Mouse (Mus musculus): Measurements from ENCODE around the gene Gfra1.

DNA sequence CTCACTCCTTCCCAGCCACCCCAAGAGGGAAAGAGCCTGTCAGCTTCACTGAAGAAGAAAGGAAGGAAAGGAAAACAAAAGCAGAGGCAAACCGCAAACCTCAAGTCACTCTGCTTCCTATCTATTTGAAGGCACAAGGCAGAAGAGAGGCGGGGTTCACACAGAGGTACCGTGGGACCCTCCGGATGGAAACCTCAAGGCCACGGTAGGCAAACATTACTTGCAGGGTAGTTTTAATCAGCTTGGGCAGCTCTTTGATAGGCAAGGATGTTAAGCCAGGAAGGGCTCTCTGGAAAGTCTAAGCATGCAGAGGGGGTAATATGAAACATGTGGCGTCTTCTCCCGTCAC, 158.9 kb downstream of the Gfra1 start:
- no peak for TF ChIP-seq MAFK (IDR thresholded peaks at IDR 0.05; ENCODE audit: insufficient read depth, low read depth, low read length)
- no peak for TF ChIP-seq ZNF384 (IDR thresholded peaks at IDR 0.05; ENCODE audit: low read depth, low read length)
- TF ChIP-seq CHD2 (IDR thresholded peaks at IDR 0.05; ENCODE audit: low read depth, low read length): no peak
- TF ChIP-seq HCFC1 (IDR thresholded peaks at IDR 0.05; ENCODE audit: borderline replicate concordance, insufficient read depth, low read length): no peak
- no peak for TF ChIP-seq ZC3H11A (IDR thresholded peaks at IDR 0.05; ENCODE audit: borderline replicate concordance, low read depth, low read length)
